Mouse (Mus musculus) fibroblast of lung, adult 2 months (primary cell): ENCODE measurements at regions not wholly inside any gene's neighbourhood (a gene's known extent, or its start where the extent isn't known, plus 50 kb on each side); places are given as distances from the start of the nearest gene placed in this dataset.

Source experiments
- DNase-seq: peaks from one replicate; pipeline ENCODE4 v3.0.0-alpha.2; 2011; ENCODE audit warnings: low read depth

GRCm38 (mm10) chr13:118849541-118849940 lies 179.9 kb downstream of the Fgf10 start:
- DNase-seq: no peak

GRCm38 (mm10) chr13:118850708-118851107 lies 181.1 kb downstream of the Fgf10 start:
- DNase-seq: no peak

GRCm38 (mm10) chr13:118886339-118886810 lies 216.8 kb downstream of the Fgf10 start:
- DNase-seq: no peak

GRCm38 (mm10) chr13:118895079-118895478 lies 225.5 kb downstream of the Fgf10 start:
- no peak for DNase-seq

- DNase-seq: no peak
These were observed 232.4 kb downstream of the Fgf10 start for GRCm38 (mm10) chr13:118901950-118902349.

- DNase-seq: no peak
These were observed 240.8 kb downstream of the Fgf10 start for GRCm38 (mm10) chr13:118910351-118910750.

- DNase-seq: peak; percentile 65
These were observed 271.2 kb downstream of the Fgf10 start for GRCm38 (mm10) chr13:118940786-118941185.

- no peak for DNase-seq
These were observed 296.6 kb downstream of the Fgf10 start for GRCm38 (mm10) chr13:118966120-118966676.

GRCm38 (mm10) chr13:118967707-118968106 lies 298.1 kb downstream of the Fgf10 start:
- no peak for DNase-seq

- no peak for DNase-seq
These were observed 305.4 kb downstream of the Fgf10 start for GRCm38 (mm10) chr13:118975008-118975407.

GRCm38 (mm10) chr13:118975519-118975918 lies 305.9 kb downstream of the Fgf10 start:
- DNase-seq: no peak

- DNase-seq: no peak
These were observed 309.9 kb downstream of the Fgf10 start for GRCm38 (mm10) chr13:118979505-118979904.

- DNase-seq: no peak
These were observed 311.7 kb downstream of the Fgf10 start for GRCm38 (mm10) chr13:118981196-118981810.

- no peak for DNase-seq
These were observed 315.7 kb downstream of the Fgf10 start for GRCm38 (mm10) chr13:118985285-118985684.

- DNase-seq: no peak
These were observed 355.8 kb downstream of the Fgf10 start for GRCm38 (mm10) chr13:119025305-119025975.

- no peak for DNase-seq
These were observed 370.0 kb downstream of the Fgf10 start for GRCm38 (mm10) chr13:119039616-119040015.

GRCm38 (mm10) chr13:119045112-119045511 lies 375.5 kb downstream of the Fgf10 start:
- no peak for DNase-seq

- no peak for DNase-seq
These were observed 359.4 kb upstream of the Paip1 start for GRCm38 (mm10) chr13:119068745-119069580.

- no peak for DNase-seq
These were observed 358.8 kb upstream of the Paip1 start for GRCm38 (mm10) chr13:119069581-119069936.

- DNase-seq: no peak
These were observed 349.2 kb upstream of the Paip1 start for GRCm38 (mm10) chr13:119079243-119079642.

GRCm38 (mm10) chr13:119081691-119082090 lies 346.7 kb upstream of the Paip1 start:
- DNase-seq: peak; percentile 50

GRCm38 (mm10) chr13:119117906-119118305 lies 310.5 kb upstream of the Paip1 start:
- no peak for DNase-seq

GRCm38 (mm10) chr13:119118382-119118781 lies 310.0 kb upstream of the Paip1 start:
- no peak for DNase-seq
